Mouse (Mus musculus) thymus, adult 2 months (tissue): ENCODE data around the gene Rufy4.

ENCODE experiments used
- CTCF ChIP-seq: fragments of 200-500 bp; IDR thresholded peaks from 2 replicates; pipeline ENCODE4 v1.5.1; 2012; ENCODE audit warnings: mild to moderate bottlenecking, control low read depth, low read length, moderate library complexity, borderline replicate concordance; ENCODE audit not compliant: control insufficient read depth, poor library complexity, insufficient read depth; ENCODE audit errors: extremely low read depth
- POLR2A ChIP-seq: fragments of 200-500 bp; IDR thresholded peaks from 2 replicates; pipeline ENCODE4 v1.6.1; 2012; ENCODE audit warnings: mild to moderate bottlenecking, low read length, control low read depth, moderate library complexity; ENCODE audit not compliant: control insufficient read depth, poor library complexity, insufficient read depth; ENCODE audit errors: extremely low read depth

DNA sequence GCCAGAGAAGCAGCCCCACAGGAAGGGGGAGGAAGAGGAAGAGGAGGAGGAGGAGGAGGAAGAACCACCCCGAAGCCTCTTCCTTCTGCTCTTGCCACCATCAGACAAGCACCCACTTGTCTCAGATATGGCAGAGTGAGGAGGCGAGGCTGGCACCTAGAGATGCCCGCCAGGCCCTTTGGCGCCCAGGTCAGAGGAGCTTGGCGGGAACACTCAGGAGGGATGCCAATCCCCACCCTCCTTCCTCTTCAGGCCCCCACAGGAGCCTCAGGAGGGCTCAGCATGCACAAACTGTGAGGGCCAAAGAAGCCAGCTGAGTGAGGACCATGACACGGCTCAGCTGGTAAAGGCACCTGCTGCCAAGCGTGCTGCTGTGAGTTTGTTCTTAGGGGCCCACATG is 4.2 kb upstream of the Rufy4 start:
- no peak for TF ChIP-seq CTCF
- TF ChIP-seq POLR2A = no peak
